Mouse (Mus musculus): ENCODE data around the gene Gimap5. TPM values are rescaled to one million over a fixed set of nuclear protein-coding genes. Genes with fewer than 3 reads are reported as not detected.

Gimap5 gene
- polyA plus RNA-seq, 1 experiment from 2014 or later: 0.71 TPM

DNA sequence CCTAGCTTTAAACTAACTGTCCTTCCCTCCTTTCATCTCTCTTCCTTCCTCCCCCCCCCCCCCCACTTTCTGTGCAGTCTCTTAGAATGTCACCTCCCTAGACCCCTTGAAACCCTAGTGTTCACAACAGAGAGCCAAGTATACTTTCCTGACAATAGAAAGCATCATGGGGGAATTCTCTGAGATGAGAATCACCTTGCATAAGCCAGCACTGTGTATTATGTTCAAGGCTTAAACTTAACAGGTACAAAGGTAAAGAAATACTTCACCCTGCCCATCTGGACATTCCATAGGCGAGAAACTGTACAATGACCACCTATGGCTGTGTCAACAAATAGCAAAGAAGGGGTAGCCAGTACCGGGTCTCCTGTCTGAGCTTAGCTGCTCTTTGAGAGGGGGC is 507 bp upstream of the Gimap5 start:
- DNase-seq: no peak
- Histone ChIP-seq H3K9me3 (ENCODE audit: control insufficient read depth, low read length) (no peaks in the 10 kb centered on the region), H3K27me3 (ENCODE audit: control insufficient read depth, insufficient read depth, low read length) (peaks cover 17% of the 10 kb centered on the region), H3K4me2 (ENCODE audit: low read length) (no peak overlapping the region), H3K9ac (replicated peaks; ENCODE audit: low read length) (no peak overlapping the region), H3K4me3 (replicated peaks; ENCODE audit: low read depth, low read length) (no peak overlapping the region), H3K36me3 (ENCODE audit: control insufficient read depth, insufficient read depth, low read length) (no peaks in the 10 kb centered on the region), H3K27ac (replicated peaks; ENCODE audit: low read depth, low read length) (no peak overlapping the region), H3K4me1 (ENCODE audit: control insufficient read depth, insufficient read depth, low read length) (no peaks in the 10 kb centered on the region)
- 67% methylated on average over 2 of the region's 2 CpGs for WGBS
- no peak for ATAC-seq (ENCODE audit: low FRiP score, low TSS enrichment)

- no peaks in the 10 kb centered on the region for H3K36me3 ChIP-seq (ENCODE audit: control insufficient read depth, insufficient read depth, low read length)
These were observed 1.3 kb downstream of the Gimap5 start for GRCm38 (mm10) chr6:48747091-48747966.

DNA sequence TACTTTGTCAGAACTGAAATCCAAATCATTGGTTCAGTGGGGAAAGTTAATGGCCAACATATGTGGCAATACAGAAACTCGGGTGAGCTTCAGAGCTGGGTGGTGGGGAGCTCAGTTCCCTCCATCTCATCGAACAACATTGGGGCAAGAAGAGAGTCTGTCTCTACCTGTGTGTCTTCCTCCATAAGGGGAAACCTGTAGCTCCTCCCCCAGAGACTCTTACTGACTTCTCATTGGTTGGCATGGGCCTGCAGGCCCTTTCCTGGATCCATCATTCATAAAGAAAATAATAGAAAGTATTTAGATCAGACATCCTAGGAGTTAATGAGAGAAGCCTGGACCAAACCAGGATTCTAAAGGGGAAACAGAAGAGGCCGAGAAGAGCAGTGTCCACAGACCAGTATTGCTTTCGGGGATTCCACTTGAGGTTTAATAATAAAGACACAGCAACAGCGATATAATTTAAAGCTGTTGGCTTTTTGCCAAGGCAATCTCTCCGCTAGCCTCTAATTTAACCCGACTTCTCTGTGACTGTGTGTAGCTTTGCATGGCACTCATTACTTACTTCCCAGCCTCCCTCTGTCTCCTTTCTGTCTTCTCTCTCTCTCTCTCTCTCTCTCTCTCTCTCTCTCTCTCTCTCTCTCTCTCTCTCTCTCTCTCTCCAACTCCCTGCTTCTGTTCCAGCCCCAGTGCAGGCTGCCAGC is 17.7 kb downstream of the Gimap5 start:
- Histone ChIP-seq H3K27ac (replicated peaks; ENCODE audit: low read depth, low read length) (no peak overlapping the region), H3K4me3 (replicated peaks; ENCODE audit: low read depth, low read length) (no peak overlapping the region), H3K4me2 (ENCODE audit: low read length) (no peak overlapping the region), H3K27me3 (ENCODE audit: control insufficient read depth, insufficient read depth, low read length) (no peaks in the 10 kb centered on the region), H3K36me3 (ENCODE audit: control insufficient read depth, insufficient read depth, low read length) (no peaks in the 10 kb centered on the region), H3K9me3 (ENCODE audit: control insufficient read depth, low read length) (no peaks in the 10 kb centered on the region), H3K9ac (replicated peaks; ENCODE audit: low read length) (no peak overlapping the region), H3K4me1 (ENCODE audit: control insufficient read depth, insufficient read depth, low read length) (no peaks in the 10 kb centered on the region)
- 74% methylated on average over 7 of the region's 7 CpGs for WGBS
- no peak for ATAC-seq (ENCODE audit: low FRiP score, low TSS enrichment)
- DNase-seq: peak; percentile 36

More at GRCm38 (mm10) chr6:48747091-48747966, 1.3 kb downstream of the Gimap5 start:
- Histone ChIP-seq H3K27ac (replicated peaks; ENCODE audit: low read depth, low read length) (no peak overlapping the region), H3K4me1 (ENCODE audit: control insufficient read depth, insufficient read depth, low read length) (no peaks in the 10 kb centered on the region), H3K9ac (replicated peaks; ENCODE audit: low read length) (no peak overlapping the region), H3K4me2 (ENCODE audit: low read length) (no peak overlapping the region), H3K27me3 (ENCODE audit: control insufficient read depth, insufficient read depth, low read length) (peaks cover 11% of the 10 kb centered on the region), H3K4me3 (replicated peaks; ENCODE audit: low read depth, low read length) (no peak overlapping the region), H3K9me3 (ENCODE audit: control insufficient read depth, low read length) (no peaks in the 10 kb centered on the region)
- DNase-seq (no peak), ATAC-seq (ENCODE audit: low FRiP score, low TSS enrichment) (no peak)
- 77% methylated on average over 7 of the region's 7 CpGs for WGBS

DNA sequence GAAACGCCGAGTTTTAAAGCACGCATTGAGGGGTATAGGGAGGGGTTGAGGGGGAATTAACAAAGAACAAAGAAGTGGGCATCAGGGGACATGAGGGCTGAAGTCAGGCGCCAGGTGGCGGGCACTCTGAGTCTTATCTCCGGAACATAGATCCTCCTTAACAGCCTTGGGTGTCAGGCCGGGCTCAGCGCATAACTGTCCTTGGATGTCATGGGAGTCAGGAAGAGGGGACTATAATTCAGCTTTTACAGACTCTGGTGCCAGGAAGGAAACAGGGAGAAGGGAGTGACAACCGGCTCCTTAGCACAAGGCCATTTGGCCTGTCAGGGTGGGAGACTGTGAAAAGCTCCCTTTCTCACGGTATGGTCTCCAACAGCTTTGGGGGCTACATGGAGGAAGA is 18.5 kb downstream of the Gimap5 start:
- Histone ChIP-seq H3K4me3 (replicated peaks; ENCODE audit: low read depth, low read length) (no peak overlapping the region), H3K9ac (replicated peaks; ENCODE audit: low read length) (no peak overlapping the region), H3K4me2 (ENCODE audit: low read length) (no peak overlapping the region), H3K4me1 (ENCODE audit: control insufficient read depth, insufficient read depth, low read length) (no peaks in the 10 kb centered on the region), H3K36me3 (ENCODE audit: control insufficient read depth, insufficient read depth, low read length) (no peaks in the 10 kb centered on the region), H3K27me3 (ENCODE audit: control insufficient read depth, insufficient read depth, low read length) (no peaks in the 10 kb centered on the region), H3K27ac (replicated peaks; ENCODE audit: low read depth, low read length) (no peak overlapping the region), H3K9me3 (ENCODE audit: control insufficient read depth, low read length) (no peaks in the 10 kb centered on the region)
- no peak for ATAC-seq (ENCODE audit: low FRiP score, low TSS enrichment)
- 96% methylated on average over 10 of the region's 10 CpGs for WGBS
- DNase-seq: no peak

DNA sequence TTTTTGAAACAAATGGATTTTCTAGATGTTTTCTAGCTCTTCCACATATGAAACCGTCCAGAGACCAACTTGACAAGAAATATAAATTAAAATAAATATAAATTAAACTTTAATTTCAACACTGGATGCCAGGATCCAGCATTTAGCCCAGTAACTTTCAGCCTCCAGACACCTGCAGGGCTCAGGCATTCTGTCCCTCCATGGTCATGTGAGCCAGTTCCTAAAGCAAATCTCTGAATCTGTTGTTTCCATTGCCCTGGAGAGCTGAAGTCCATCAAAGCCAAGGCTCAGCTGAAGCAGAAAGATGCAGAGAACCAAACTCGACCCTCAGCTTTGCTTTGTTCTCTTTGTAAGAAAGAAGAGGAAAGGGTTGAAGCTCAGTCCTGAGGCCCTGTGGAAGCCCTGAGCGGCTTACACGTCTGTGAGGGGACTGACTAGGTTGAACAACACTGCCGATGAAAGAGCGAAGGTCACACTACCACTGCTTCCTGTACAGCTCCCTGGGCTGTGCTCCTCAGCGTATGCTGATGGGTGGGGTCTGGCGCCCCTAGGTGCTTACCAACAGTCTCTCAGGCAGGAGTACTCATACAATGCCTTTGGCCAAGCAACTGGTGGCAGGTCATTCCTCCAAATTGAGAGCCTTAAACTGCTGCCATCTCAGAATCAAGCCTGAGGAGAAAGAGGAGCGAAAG is 22.3 kb downstream of the Gimap5 start:
- Histone ChIP-seq H3K27ac (replicated peaks; ENCODE audit: low read depth, low read length) (no peak overlapping the region), H3K4me2 (ENCODE audit: low read length) (no peak overlapping the region), H3K4me3 (replicated peaks; ENCODE audit: low read depth, low read length) (no peak overlapping the region), H3K9ac (replicated peaks; ENCODE audit: low read length) (no peak overlapping the region), H3K36me3 (ENCODE audit: control insufficient read depth, insufficient read depth, low read length) (no peaks in the 10 kb centered on the region), H3K4me1 (ENCODE audit: control insufficient read depth, insufficient read depth, low read length) (no peaks in the 10 kb centered on the region), H3K27me3 (ENCODE audit: control insufficient read depth, insufficient read depth, low read length) (no peaks in the 10 kb centered on the region), H3K9me3 (ENCODE audit: control insufficient read depth, low read length) (no peaks in the 10 kb centered on the region)
- ATAC-seq (ENCODE audit: low FRiP score, low TSS enrichment) (no peak), DNase-seq (no peak)
- WGBS: 70% methylated on average over 9 of the region's 9 CpGs

DNA sequence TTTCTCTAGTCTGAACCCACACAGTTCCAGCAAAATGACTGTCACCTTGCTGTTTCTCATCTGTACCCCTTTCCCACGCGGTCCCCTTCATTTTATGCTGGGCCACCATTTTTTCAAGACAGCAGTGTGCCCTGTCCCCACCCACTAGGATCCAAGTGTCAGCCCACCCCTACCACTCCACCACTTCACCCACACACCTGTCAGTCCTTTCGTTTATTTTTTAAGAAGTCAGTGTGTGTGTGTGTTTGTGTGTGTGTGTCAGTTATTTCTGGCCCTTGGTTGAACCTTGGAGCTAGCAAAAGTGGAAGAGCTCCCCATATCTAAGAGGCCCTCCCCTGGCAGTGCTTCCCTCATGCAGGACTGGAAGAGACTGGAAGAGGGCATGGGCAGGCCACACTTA is 22.9 kb downstream of the Gimap5 start:
- no peaks in the 10 kb centered on the region for H3K27me3 ChIP-seq (ENCODE audit: control insufficient read depth, insufficient read depth, low read length)
- ATAC-seq (ENCODE audit: low FRiP score, low TSS enrichment): no peak
- H3K4me2 ChIP-seq (ENCODE audit: low read length): no peak overlapping the region
- no peak overlapping the region for H3K9ac ChIP-seq (replicated peaks; ENCODE audit: low read length)
- no peaks in the 10 kb centered on the region for H3K4me1 ChIP-seq (ENCODE audit: control insufficient read depth, insufficient read depth, low read length)
- H3K9me3 ChIP-seq (ENCODE audit: control insufficient read depth, low read length): no peaks in the 10 kb centered on the region
- H3K36me3 ChIP-seq (ENCODE audit: control insufficient read depth, insufficient read depth, low read length): no peaks in the 10 kb centered on the region
- no peak overlapping the region for H3K4me3 ChIP-seq (replicated peaks; ENCODE audit: low read depth, low read length)
- no peak for DNase-seq
- H3K27ac ChIP-seq (replicated peaks; ENCODE audit: low read depth, low read length): no peak overlapping the region
- 90% methylated on average over 3 of the region's 3 CpGs for WGBS

- H3K27me3 ChIP-seq (ENCODE audit: control insufficient read depth, insufficient read depth, low read length): no peaks in the 10 kb centered on the region
- no peaks in the 10 kb centered on the region for H3K36me3 ChIP-seq (ENCODE audit: control insufficient read depth, insufficient read depth, low read length)
- 95% methylated on average over 3 of the region's 3 CpGs for WGBS
- no peak within 1 kb of the TSS for H3K9ac ChIP-seq (replicated peaks; ENCODE audit: low read length)
- H3K4me2 ChIP-seq (ENCODE audit: low read length): no peak within 1 kb of the TSS
- H3K9me3 ChIP-seq (ENCODE audit: control insufficient read depth, low read length): no peaks in the 10 kb centered on the region
- no peak for ATAC-seq (ENCODE audit: low FRiP score, low TSS enrichment)
- H3K4me1 ChIP-seq (ENCODE audit: control insufficient read depth, insufficient read depth, low read length): no peaks in the 10 kb centered on the region
- H3K4me3 ChIP-seq (replicated peaks; ENCODE audit: low read depth, low read length): no peak within 1 kb of the TSS
- no peak within 1 kb of the TSS for H3K27ac ChIP-seq (replicated peaks; ENCODE audit: low read depth, low read length)
- no peak for DNase-seq
These were observed 24.7 kb downstream of the Gimap5 start, which contains the start of gene Gimap3 for GRCm38 (mm10) chr6:48770696-48771095. Gene Gimap3, minus strand, starts transcription at chr6:48770851.

GRCm38 (mm10) chr6:48772030-48772429 is 26.0 kb downstream of the Gimap5 start:
- ATAC-seq (ENCODE audit: low FRiP score, low TSS enrichment): peak; percentile 57; the same call in 1 of the 2 replicates
- 9% methylated on average over 8 of the region's 8 CpGs for WGBS

More at GRCm38 (mm10) chr6:48772030-48772429, 26.0 kb downstream of the Gimap5 start:
- peak; percentile 89 for DNase-seq
- no peaks in the 10 kb centered on the region for H3K9me3 ChIP-seq (ENCODE audit: control insufficient read depth, low read length)
- no peak overlapping the region for H3K27ac ChIP-seq (replicated peaks; ENCODE audit: low read depth, low read length)
- H3K9ac ChIP-seq (replicated peaks; ENCODE audit: low read length): no peak overlapping the region
- no peaks in the 10 kb centered on the region for H3K27me3 ChIP-seq (ENCODE audit: control insufficient read depth, insufficient read depth, low read length)
- no peak overlapping the region for H3K4me3 ChIP-seq (replicated peaks; ENCODE audit: low read depth, low read length)
- H3K4me1 ChIP-seq (ENCODE audit: control insufficient read depth, insufficient read depth, low read length): no peaks in the 10 kb centered on the region
- H3K36me3 ChIP-seq (ENCODE audit: control insufficient read depth, insufficient read depth, low read length): no peaks in the 10 kb centered on the region
- no peak overlapping the region for H3K4me2 ChIP-seq (ENCODE audit: low read length)

Data from midbrain, embryonic 14.5 days (tissue).